Mouse (Mus musculus) midbrain, embryonic 15.5 days (tissue): ENCODE data around the gene Gpr132. TPM values are rescaled to one million over a fixed set of nuclear protein-coding genes. Genes with fewer than 3 reads are reported as not detected.
A peak's percentile ranks its signal among the peaks of the same experiment; 100 is the strongest.

Source experiments
- ATAC-seq: fragments of 200-750 bp; cut with Nextera tagmentation; replicated peaks from 2 replicates; pipeline ENCODE4 v1.8.0; 2017; ENCODE audit warnings: moderate TSS enrichment
- H3K27ac ChIP-seq: fragments of 300-500 bp; sonication (generic); 2 replicates; pipeline ENCODE4 v1.5.1; 2015; ENCODE audit warnings: mild to moderate bottlenecking, inconsistent platforms
- H3K27me3 ChIP-seq: fragments of 300-500 bp; sonication (generic); replicated peaks from 2 replicates; pipeline ENCODE4 v1.6.1; 2015; ENCODE audit warnings: inconsistent platforms
- H3K36me3 ChIP-seq: fragments of 300-500 bp; sonication (generic); replicated peaks from 2 replicates; pipeline ENCODE4 v1.6.1; 2015; ENCODE audit warnings: inconsistent platforms
- H3K4me1 ChIP-seq: fragments of 300-500 bp; sonication (generic); 2 replicates; pipeline ENCODE4 v1.6.1; 2015; ENCODE audit warnings: inconsistent platforms
- H3K4me2 ChIP-seq: fragments of 300-500 bp; sonication (generic); 2 replicates; pipeline ENCODE4 v1.6.1; 2015; ENCODE audit warnings: inconsistent platforms, mild to moderate bottlenecking, moderate library complexity
- H3K4me3 ChIP-seq: fragments of 300-500 bp; sonication (generic); 2 replicates; pipeline ENCODE4 v1.5.1; 2015; ENCODE audit warnings: mild to moderate bottlenecking, inconsistent platforms
- H3K9ac ChIP-seq: fragments of 300-500 bp; sonication (generic); 2 replicates; pipeline ENCODE4 v1.6.1; 2015; ENCODE audit warnings: mild to moderate bottlenecking, inconsistent platforms
- H3K9me3 ChIP-seq: fragments of 300-500 bp; sonication (generic); 2 replicates; pipeline ENCODE4 v1.6.1; 2016; ENCODE audit warnings: inconsistent platforms
- WGBS: fragments of 180-500 bp; shearing (Covaris S2); methylation state at CpG from one replicate; pipeline ENCODE4 v1.1.7; 2015; ENCODE audit warnings: mixed read lengths; 5-methylcytosine and 5-hydroxymethylcytosine counted together
- polyA plus RNA-seq: library from polyadenylated mRNA; unstranded; fragments of >200 nt; fragmentation: Nextera tagmentation; extraction: Ambion mirVana; gene quantifications from 2 replicates; pipeline ENCODE4 v1.2.1, GENCODE M21; 2015

Gene Gpr132
- polyA plus RNA-seq, 1 experiment from 2014 or later, result 0.06 TPM

DNA sequence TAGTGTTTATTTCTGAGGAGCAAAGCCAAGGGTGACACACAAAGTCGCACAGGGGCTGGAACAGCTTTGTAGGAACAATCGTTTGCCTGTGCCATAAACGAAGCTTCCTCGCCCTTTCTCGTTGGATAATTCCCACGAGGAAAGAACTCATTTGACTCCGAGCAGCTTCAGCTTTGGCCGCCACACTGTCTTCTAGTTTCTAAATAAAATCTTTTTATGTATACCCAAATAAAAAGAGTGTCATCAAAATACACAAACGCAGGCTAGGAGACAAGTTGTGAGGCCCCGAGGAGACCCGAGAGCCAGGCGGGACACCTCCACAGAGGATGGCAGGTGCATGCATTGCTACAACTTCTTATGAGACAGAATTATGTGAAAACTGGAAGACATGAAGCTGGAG, 30.3 kb upstream of the Gpr132 start:
- Histone ChIP-seq H3K4me1 (peaks cover 8% of the 10 kb centered on the region), H3K9ac (no peak overlapping the region), H3K27me3 (no peaks in the 10 kb centered on the region), H3K27ac (no peak overlapping the region), H3K4me2 (no peak overlapping the region), H3K36me3 (no peaks in the 10 kb centered on the region), H3K9me3 (no peaks in the 10 kb centered on the region), H3K4me3 (no peak overlapping the region)
- 72% methylated on average over 12 of the region's 12 CpGs for WGBS
- ATAC-seq, result no peak

DNA sequence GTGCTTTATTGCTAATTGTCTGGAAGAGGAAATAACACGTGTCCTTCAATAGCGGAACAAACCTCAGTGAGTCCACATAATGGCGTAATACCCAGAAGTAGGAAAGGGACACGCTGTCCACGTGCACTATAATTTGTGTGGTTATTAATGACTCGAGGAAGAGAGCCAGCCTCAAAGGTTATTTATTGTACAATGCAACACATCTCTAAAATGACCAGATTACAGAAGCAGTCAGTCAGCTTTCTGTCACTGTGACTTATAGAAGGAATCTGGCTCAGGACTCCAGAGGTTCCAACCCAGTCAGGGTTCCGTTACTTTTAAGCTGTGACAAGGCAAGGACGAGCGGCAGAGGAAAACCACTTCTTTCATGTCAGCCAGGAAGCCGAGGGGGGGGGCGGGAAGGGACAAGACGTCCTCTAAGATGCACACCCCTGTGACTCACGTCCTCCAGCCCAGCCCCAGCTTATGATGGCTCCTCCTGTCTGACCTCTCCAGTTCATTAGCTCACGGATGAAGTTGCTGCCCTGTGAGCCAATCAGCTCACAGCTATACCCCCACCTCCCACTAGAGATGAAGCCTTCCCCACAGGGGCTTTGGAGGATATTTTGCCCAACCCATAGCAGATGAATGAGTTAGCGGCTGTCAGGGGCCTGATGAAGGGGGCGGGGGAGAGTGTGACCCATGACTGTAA, 29.6 kb upstream of the Gpr132 start:
- Histone ChIP-seq H3K9ac (peak overlapping the region; percentile 21; the same call in 1 of the 2 replicates), H3K4me3 (0 out of 2 replicates have a peak overlapping the region, but pooled peaks have one; percentile 0)

DNA sequence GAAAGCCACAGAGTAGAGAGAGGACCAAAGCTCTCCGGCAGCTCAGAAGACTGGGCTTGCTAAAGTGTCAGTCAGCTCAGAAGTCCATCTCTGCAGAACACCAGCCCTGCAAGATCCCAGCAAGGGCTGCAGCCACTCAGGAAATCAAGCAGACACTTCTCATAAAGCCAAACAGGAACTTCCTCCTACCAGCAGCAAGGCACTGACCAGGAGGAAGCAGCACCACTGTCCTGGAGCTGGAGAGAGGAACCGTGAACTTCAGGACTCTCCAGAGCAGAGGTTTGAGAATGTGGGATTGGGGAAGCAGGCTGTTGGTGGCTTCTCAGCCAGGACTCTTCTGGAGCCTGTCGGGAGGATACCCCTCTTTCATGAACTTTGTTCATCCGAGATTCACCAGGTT, 26.9 kb upstream of the Gpr132 start:
- Histone ChIP-seq H3K9me3 (no peaks in the 10 kb centered on the region), H3K4me1 (peaks cover 8% of the 10 kb centered on the region), H3K27ac (no peak overlapping the region), H3K36me3 (no peaks in the 10 kb centered on the region), H3K9ac (no peak overlapping the region), H3K27me3 (no peaks in the 10 kb centered on the region), H3K4me2 (no peak overlapping the region), H3K4me3 (no peak overlapping the region)
- WGBS, result 70% methylated on average over 4 of the region's 4 CpGs
- no peak for ATAC-seq

More for the DNA sequence above, 29.6 kb upstream of the Gpr132 start:
- Histone ChIP-seq H3K27ac (no peak overlapping the region), H3K36me3 (no peaks in the 10 kb centered on the region), H3K4me2 (peak overlapping the region; percentile 35), H3K4me1 (peaks cover 8% of the 10 kb centered on the region), H3K27me3 (no peaks in the 10 kb centered on the region), H3K9me3 (no peaks in the 10 kb centered on the region)
- 34% methylated on average over 16 of the region's 16 CpGs for WGBS
- ATAC-seq, result peak; percentile 54; the same call in 1 of the 2 replicates

DNA sequence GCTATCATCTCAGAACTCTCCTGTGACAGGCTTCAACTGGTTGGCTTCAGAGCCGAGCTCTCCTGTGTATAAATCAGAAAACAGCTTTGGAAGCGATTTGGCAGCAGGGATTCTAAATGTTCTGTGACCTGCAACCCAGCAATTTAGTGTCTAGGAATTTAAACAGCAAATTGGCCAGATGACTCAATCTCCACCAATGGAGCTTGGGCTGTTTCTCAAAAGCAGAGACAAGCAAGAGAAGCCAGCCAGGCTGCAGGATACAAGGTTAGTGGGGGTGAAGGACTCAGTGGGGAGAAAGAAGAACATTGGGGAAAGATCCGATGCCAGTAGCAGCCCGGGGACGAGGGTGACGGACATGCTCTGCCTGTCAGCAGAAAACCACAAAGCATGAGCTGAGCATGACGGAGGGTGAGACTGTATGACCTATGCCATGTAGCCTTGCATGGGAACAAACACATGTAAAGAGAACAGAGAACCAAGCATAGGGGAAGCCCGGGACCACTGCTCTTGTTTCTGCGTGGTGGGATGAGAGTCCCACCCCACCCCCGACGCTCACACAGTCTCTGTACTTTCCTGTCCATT, 26.4 kb upstream of the Gpr132 start:
- no peaks in the 10 kb centered on the region for H3K9me3 ChIP-seq
- H3K4me3 ChIP-seq, result no peak overlapping the region
- H3K27me3 ChIP-seq, result no peaks in the 10 kb centered on the region
- H3K27ac ChIP-seq, result no peak overlapping the region
- peaks cover 8% of the 10 kb centered on the region for H3K4me1 ChIP-seq
- 72% methylated on average over 11 of the region's 11 CpGs for WGBS
- H3K4me2 ChIP-seq, result no peak overlapping the region
- H3K9ac ChIP-seq, result no peak overlapping the region
- no peaks in the 10 kb centered on the region for H3K36me3 ChIP-seq
- ATAC-seq, result no peak

DNA sequence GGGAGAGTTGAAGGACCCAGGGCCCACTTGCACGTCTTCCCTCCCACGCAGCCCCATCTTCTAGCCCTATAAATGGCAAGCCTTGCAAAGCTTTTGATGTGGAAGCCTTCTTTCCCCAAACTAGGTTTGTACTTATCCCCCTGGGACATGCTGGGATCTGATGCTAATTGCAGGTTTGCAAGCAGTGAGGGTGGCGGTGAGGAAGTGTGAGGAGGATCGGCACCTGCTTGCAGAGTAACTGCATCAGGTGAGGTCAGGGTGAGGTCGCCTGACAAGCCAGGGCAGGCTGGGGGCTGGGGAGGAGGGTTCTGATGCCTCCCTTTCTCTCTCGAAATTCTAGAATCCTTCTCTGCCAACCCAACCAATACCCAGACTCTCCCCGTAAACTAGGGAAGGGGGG, 17.4 kb upstream of the Gpr132 start:
- H3K4me2 ChIP-seq, result no peak overlapping the region
- ATAC-seq, result no peak
- no peak overlapping the region for H3K4me3 ChIP-seq
- no peaks in the 10 kb centered on the region for H3K27me3 ChIP-seq
- no peaks in the 10 kb centered on the region for H3K9me3 ChIP-seq
- no peak overlapping the region for H3K27ac ChIP-seq
- H3K4me1 ChIP-seq, result no peaks in the 10 kb centered on the region
- H3K9ac ChIP-seq, result no peak overlapping the region
- H3K36me3 ChIP-seq, result no peaks in the 10 kb centered on the region
- 70% methylated on average over 7 of the region's 7 CpGs for WGBS

DNA sequence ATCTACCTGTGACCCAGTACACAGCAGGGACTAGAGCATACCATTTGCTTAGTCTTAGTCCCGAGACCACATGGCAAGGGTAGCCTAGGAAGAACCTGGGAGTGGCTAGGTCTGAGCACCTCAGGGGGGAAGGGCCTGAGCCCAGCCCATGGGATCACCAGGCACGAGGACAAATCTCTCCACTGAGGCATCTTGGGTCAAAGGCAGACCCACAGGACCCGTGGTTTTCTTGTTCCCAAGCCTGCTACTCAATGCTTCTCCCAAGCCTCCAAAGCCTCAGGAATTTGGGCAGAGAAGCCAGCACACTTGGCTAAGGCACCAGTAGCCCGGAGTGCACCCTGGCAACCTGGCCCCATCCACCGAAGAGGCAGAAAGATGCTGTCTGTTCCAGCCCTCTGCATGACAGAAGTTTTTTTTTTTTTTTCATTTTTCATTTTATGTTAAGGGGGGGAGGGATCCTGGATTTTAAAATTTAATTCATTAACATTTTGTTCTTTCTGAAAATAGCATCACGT, 13.3 kb upstream of the Gpr132 start:
- H3K36me3 ChIP-seq, result no peaks in the 10 kb centered on the region
- WGBS, result 70% methylated on average over 6 of the region's 6 CpGs

DNA sequence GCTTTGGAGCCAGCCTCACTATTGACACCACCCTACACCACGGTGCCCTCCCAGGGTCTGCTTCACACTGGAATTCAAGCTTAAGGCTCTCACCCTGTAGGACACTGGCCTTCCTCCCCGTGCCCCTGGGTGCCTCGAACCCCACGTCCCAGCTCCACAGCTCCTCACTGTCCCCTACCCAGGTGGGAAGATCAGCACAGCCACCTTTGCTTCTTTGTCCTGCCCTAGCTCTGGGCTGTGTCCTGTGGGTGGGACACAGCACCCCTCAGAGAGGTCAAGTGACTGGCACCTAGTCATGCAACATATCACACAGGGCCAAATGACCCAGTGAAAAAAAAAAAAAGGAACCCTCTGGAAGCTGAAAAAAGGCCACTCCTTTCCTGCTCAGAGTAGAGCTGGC, 12.6 kb upstream of the Gpr132 start:
- Histone ChIP-seq H3K4me3 (no peak overlapping the region), H3K4me2 (no peak overlapping the region), H3K36me3 (no peaks in the 10 kb centered on the region), H3K4me1 (peaks cover 18% of the 10 kb centered on the region), H3K9ac (no peak overlapping the region), H3K9me3 (no peaks in the 10 kb centered on the region), H3K27ac (no peak overlapping the region), H3K27me3 (peaks cover 37% of the 10 kb centered on the region)
- no peak for ATAC-seq
- WGBS, result 69% methylated on average over 4 of the region's 4 CpGs

More for the DNA sequence above, 13.3 kb upstream of the Gpr132 start:
- H3K4me1 ChIP-seq, result peaks cover 14% of the 10 kb centered on the region
- H3K4me2 ChIP-seq, result no peak overlapping the region
- no peak overlapping the region for H3K9ac ChIP-seq
- peaks cover 30% of the 10 kb centered on the region for H3K27me3 ChIP-seq
- ATAC-seq, result no peak
- no peak overlapping the region for H3K4me3 ChIP-seq
- no peak overlapping the region for H3K27ac ChIP-seq
- no peaks in the 10 kb centered on the region for H3K9me3 ChIP-seq

DNA sequence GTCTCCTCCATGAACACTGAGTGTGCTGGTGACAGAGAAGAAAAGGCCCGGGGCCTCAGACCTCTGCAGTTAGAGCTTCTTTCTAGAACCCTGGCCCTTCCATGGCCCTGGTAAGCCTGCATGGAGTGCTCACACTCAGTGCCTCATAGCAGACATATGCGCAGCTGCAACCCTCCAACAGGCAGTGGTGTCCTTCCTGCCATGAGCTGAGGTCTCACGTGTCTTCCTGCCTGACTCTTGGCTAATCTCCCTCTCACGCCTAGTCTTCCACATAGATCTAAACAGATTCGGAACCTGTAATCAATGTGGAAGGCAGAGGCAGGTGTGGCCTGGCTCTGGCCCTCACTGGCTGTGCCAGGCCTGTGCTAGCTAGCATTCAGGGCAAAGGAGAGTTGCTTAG, 11.7 kb upstream of the Gpr132 start:
- peaks cover 18% of the 10 kb centered on the region for H3K4me1 ChIP-seq
- no peak overlapping the region for H3K4me3 ChIP-seq
- no peak for ATAC-seq
- 90% methylated on average over 5 of the region's 5 CpGs for WGBS
- no peaks in the 10 kb centered on the region for H3K36me3 ChIP-seq
- H3K4me2 ChIP-seq, result no peak overlapping the region
- no peak overlapping the region for H3K27ac ChIP-seq
- H3K9me3 ChIP-seq, result no peaks in the 10 kb centered on the region
- peaks cover 47% of the 10 kb centered on the region for H3K27me3 ChIP-seq
- no peak overlapping the region for H3K9ac ChIP-seq

DNA sequence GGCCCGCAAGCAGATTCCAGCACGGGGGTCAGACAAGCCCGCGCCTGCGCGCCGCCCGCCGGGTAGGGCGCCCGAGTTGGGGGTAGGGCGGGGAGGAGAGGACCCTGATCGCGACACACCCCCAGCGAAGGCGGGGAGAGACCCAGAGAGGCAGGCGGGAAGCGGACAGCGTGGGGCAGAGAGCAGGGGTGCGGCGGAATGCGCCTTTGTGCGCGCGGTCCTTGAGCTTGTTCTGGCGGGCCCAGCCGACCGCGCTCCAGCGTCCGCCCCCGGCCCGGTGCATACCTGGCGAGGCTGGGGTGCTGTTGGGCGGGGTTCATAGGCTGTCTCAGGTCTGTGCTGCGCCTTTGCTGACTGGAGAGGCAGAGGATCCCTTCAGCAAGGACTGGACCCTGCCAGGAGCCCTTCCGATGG, 9.6 kb upstream of the Gpr132 start:
- no peaks in the 10 kb centered on the region for H3K36me3 ChIP-seq
- H3K4me1 ChIP-seq, result peaks cover 29% of the 10 kb centered on the region
- H3K9me3 ChIP-seq, result no peaks in the 10 kb centered on the region
- peak overlapping the region; percentile 36 for H3K4me3 ChIP-seq
- H3K27ac ChIP-seq, result no peak overlapping the region
- H3K9ac ChIP-seq, result peak overlapping the region; percentile 14; the same call in 1 of the 2 replicates
- H3K27me3 ChIP-seq, result peaks cover 63% of the 10 kb centered on the region
- under 1% methylated on average over 30 of the region's 37 CpGs for WGBS
- peak overlapping the region; percentile 66 for H3K4me2 ChIP-seq
- ATAC-seq, result no peak

DNA sequence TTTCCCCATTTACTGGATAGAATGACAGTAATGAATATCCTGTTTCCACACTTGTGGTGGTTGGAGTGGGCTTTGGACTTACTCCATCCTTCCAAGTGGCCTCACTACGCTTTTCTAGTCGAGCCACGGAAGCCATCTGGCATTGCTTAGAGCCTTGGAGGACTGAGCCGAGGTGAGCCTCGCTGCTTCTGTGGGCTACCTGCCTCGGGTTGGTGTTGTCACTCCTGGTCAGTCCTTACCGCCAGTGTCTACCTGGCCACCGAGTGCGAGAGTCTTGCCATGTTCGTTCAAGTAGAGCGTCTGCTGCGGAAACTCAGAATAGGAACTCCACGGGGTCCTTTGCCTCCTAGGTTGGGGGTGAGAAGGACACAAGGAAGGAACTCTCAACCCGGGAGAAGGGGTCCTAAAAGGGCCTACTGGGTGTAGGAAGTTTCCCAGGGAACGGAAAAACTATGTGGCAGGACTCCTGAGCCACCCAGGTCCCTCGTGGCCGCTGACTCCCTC, 9.1 kb upstream of the Gpr132 start:
- WGBS, result 6% methylated on average over 17 of the region's 17 CpGs
- H3K4me2 ChIP-seq, result peak overlapping the region; percentile 66
- no peaks in the 10 kb centered on the region for H3K9me3 ChIP-seq
- ATAC-seq, result no peak
- H3K27ac ChIP-seq, result no peak overlapping the region
- peaks cover 29% of the 10 kb centered on the region for H3K4me1 ChIP-seq
- no peaks in the 10 kb centered on the region for H3K36me3 ChIP-seq
- H3K4me3 ChIP-seq, result peak overlapping the region; percentile 36
- 0 out of 2 replicates have a peak overlapping the region, but pooled peaks have one; percentile 14 for H3K9ac ChIP-seq
- peaks cover 63% of the 10 kb centered on the region for H3K27me3 ChIP-seq

DNA sequence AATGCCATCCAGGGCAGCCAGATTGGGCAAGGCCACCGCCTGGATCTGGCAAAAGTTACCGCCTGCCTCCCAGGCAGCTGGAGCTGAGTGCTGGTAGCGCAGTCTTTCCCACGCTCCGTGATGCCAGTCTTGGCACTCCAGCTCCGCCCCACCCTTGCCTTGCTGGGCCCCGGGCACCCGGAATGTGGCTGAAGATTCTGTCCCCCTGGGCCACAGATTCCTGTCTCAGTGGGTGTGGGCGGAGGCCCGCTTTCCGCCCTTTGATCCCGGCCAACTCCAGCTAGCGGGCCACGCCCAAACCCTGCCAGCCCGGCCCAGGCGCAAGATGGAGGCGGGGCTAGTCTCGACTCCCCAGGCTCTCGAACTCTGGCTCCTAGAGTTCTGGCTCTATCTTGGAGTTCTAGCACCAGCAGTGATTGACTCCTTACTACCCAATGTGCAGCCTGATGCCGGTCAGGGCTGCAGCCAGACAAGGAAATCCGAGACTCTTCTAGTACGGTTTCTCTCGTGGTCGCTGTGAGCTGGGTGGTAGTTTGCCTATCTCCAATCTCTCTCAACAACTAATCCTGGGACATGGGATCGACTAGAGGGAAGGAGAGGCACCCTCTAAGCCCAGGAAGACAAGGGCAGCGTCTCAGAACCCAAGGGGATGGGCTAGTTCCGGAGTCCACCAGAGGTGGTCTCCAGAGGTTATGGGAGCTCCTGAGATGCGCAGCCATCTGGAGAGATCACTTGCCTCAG, 8.5 kb upstream of the Gpr132 start:
- no peak overlapping the region for H3K9ac ChIP-seq
- WGBS, result 4% methylated on average over 28 of the region's 28 CpGs

More for the DNA sequence above, 8.5 kb upstream of the Gpr132 start:
- H3K4me1 ChIP-seq, result peaks cover 29% of the 10 kb centered on the region
- peak overlapping the region; percentile 66 for H3K4me2 ChIP-seq
- no peak overlapping the region for H3K27ac ChIP-seq
- H3K4me3 ChIP-seq, result peak overlapping the region; percentile 36; the same call in 1 of the 2 replicates
- 0 out of 2 replicates have a peak, but pooled peaks have one; percentile 32 for ATAC-seq
- no peaks in the 10 kb centered on the region for H3K9me3 ChIP-seq
- H3K27me3 ChIP-seq, result peaks cover 66% of the 10 kb centered on the region
- H3K36me3 ChIP-seq, result no peaks in the 10 kb centered on the region
